Mouse (Mus musculus): ENCODE measurements around the gene Vmn1r4. TPM values are rescaled to one million over a fixed set of nuclear protein-coding genes. Genes with fewer than 3 reads are reported as not detected.

The Vmn1r4 gene
- total RNA-seq (2021) = under 1 TPM; 0.15 to 0.57 TPM

DNA sequence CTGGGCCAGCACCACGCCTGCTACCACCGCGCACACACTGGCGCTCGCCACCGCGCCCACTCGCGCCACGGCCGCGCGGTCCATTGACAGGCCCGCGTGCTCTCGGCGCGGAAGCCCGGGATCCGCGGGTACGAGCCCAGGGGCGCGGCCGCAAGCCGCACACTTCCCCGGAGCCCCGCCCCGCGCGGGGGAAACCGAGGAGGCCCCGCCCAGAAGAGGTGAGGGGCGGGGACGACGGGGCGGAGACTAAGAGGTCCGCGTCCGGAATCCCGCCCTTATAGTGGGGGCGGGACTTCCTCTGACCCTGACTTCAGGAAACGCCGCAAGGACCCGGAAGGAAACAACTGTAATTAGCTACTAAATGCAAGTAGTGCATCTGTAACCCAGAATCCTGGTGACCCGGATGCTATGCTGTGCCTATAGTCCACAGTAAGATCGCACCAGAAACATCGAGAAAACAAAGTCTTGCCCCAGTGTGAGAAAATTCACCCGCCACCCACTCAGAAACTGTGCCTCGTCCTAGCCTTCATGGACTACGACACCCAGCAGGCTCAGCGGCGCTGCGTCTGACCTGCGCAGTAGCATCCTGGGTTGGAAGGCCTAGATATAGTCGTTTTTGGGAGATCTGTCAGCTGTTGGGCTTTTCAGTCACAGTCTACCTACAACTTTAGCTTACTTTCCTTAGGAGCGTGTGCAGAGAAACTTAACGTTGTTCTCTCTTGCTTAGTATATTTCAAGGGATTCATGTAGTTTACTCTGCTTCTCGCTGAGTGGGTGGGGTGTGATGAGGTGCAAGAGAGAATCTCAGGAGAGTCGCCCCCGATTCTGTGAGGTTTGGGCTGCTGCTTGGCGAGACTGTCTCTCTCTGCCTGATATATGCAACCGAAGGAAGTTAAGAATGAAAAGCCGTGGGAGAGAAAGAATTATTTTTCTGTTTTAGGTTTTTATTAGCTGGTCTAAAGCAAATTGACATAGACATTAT lies at the start of gene Vmn1r4, which contains the start of gene Nt5c3:
TSS of gene Vmn1r4 (plus strand) at position 290 of the 982 bp plus-strand sequence.
TSS of gene Nt5c3 (minus strand) at position 207 of the 982 bp plus-strand sequence.
- intact Hi-C loops (cut with DNase I) = loop anchor here (5.0 to 10.0 kb wide), 3 partner anchors 127 to 771 kb away; partner anchors contain the start of genes Kbtbd2, Ppm1k and Pyurf
- DNase-seq (ENCODE audit: low spot score in 2 of 2) = peak; percentile 92 to 93

DNA sequence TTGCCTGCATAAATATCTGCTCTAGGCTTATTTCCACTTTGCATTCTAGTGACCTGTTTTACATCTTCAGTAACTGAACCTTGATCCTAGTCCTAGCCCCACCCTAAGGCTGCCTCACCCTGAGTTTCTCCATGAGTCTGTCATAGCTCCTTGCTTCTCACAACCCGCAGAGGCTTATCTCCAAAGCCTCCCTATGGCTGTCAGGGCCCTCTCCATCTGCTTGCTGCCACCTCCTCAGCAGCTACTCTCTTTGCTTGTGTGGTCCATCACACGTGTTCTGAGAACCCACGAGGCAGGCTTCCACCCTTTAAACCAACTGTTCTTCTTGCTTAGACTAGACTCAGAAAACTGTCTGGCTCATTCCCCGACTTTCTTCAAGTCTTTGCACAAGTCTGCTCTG lies 46.9 kb upstream of the Vmn1r4 start:
- peak; percentile 32 to 35 for DNase-seq (ENCODE audit: low spot score in 2 of 2)
- intact Hi-C loops (cut with DNase I) = no loop called here

DNA sequence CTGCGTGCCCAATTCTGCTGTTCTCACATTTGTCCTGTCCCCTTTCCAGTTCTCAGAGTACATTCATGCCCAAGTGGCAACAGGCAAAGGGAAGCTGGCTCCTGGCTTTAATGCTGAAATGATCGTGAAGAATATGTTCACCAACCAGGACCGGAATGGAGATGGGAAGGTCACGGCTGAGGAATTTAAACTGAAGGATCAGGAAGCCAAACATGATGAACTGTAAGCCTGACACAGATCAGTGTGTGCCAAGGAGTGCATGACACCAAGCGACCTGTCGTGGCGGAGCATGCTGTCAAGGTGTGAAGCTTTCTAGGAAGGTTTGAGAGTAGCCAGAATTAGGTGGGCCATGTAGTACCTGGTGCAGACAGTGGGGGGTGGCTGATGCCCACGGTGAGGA lies 45.8 kb upstream of the Vmn1r4 start:
- intact Hi-C loops (cut with DNase I) = no loop called here
- DNase-seq (ENCODE audit: low spot score in 2 of 2) = no peak

DNA sequence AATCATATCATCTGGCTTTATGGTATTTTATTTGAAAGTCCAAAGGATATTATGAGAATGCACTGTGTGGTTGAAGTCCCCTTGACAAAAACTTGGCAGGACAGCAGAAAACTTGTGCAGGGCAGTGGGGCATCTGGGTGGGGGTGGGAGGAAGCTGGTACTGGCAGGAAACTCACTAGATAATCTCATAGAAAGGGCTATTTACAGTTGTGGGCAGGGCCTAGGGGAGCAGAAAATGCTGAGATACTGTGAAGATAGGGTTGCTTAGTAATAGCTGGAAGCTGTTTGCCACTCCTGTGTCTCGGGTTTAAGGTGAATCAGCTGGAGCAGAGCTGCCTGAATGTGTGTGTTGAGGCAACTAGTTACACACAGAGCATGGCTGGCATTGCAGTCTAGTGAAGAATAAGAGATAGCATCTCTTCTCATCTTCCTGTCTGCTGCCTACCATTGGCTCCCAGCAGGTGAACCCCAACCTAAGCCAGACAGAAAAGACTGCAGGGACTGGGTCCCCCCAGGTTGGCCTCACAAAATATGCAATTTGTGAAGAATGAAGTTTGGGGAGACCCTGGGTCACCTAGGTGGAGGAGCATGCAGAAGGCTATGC lies 44.4 kb upstream of the Vmn1r4 start:
- intact Hi-C loops (cut with DNase I) = no loop called here
- DNase-seq (ENCODE audit: low spot score in 2 of 2) = no peak

DNA sequence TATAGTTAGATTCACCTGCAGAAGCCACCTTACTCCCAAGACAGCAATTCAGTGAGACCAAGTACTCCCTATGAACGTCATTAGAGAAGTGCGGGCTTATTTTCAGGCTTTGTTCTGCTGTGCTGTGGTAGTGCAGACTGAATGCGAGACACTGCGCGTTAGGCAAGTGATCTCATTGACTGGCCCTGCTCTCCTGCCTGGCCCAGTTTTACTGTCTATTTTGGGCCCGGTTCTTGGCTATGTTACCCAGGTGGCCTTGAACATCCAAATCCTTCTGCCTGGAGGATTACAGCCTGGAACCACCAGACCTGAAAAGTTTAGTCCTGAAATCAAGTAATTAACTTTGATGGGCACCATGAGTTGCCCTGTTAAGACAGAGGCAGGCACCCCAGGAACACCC lies 35.3 kb upstream of the Vmn1r4 start:
- DNase-seq (ENCODE audit: low spot score in 2 of 2) = no peak
- intact Hi-C loops (cut with DNase I) = no loop called here

DNA sequence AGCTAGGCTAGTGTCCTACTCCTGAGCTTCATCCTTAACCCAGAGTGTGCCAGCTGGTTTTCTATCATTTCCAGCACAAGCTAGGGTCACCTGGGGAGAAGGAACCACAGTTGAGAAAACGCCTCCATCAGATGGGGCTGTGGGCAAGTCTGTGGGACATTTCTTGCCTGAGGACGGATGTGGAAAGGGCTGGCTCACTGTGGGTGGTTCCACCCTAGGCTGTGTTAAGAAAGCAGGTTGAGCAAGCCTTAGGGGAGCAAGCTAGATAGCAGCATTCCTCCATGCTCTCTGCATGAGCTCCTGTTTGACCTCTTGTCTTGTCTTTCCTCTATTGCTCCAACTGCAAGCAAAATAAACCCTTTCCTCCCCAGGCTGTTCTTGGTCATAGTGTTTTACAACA lies 33.1 kb upstream of the Vmn1r4 start:
- no peak for DNase-seq (ENCODE audit: low spot score in 2 of 2)
- intact Hi-C loops (cut with DNase I) = no loop called here

DNA sequence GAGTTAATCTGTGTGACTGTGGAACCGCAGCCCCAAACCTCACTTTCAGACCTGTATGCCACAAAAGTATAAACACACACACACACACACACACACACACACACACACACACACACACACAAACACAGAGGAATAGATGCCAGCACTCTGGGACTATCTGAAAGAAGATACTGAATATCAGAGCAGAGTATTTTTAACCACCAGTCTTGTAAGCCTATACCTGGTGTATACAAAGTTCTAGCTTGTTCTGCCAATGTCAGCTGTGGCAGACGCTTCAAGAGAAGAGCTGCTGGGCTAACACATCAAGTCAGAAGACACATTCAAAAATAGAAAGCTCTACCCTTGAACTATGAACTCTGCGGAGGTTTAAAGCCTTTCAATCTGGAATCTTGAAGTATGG lies 24.2 kb upstream of the Vmn1r4 start:
- DNase-seq (ENCODE audit: low spot score in 2 of 2) = no peak
- intact Hi-C loops (cut with DNase I) = no loop called here

DNA sequence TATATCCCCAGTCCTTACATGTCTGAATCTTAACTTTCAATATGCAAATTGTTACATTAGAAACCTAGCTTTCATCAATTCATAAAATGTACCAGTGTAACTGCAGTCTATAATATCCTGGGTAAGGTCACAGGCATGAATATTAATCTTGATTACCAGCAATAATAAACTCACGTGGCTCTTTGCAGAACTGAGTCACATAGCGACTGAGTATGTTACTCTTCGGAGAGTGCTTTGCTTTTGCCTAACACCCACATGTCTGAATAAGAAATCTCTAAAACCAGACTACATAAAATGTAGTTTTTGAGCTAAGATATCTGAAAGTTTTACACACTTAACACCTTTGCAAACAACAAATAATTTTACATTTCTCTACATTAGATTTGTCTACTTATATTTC lies 22.5 kb upstream of the Vmn1r4 start:
- DNase-seq (ENCODE audit: low spot score in 2 of 2) = no peak
- intact Hi-C loops (cut with DNase I) = no loop called here

DNA sequence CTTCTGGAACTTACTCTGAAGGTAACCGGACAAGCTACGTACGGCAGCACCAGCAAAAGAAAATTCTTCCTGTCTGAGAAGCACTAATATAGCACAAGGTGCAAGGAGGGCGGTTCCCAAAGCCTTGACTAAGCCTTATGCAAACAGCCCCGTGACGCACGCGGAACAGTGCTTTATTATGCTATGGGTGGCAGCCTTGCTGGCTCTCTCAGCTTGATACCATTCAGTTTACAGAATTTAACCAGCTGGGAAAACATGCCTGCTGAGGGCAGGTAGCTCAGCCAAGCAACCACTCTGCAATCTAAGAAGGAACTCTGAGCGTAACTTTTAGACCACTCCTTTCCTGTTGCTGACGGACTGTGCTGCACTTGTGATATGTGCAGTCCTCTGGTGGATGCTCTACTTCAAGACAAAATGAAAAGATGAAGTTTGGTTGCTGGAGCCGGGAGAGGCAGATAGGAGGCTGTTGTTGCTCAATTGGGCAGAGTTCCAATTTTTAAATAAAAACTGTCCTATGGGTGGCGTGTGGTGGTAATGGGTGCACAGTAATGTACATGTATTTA lies 21.9 kb upstream of the Vmn1r4 start:
- intact Hi-C loops (cut with DNase I) = no loop called here

DNA sequence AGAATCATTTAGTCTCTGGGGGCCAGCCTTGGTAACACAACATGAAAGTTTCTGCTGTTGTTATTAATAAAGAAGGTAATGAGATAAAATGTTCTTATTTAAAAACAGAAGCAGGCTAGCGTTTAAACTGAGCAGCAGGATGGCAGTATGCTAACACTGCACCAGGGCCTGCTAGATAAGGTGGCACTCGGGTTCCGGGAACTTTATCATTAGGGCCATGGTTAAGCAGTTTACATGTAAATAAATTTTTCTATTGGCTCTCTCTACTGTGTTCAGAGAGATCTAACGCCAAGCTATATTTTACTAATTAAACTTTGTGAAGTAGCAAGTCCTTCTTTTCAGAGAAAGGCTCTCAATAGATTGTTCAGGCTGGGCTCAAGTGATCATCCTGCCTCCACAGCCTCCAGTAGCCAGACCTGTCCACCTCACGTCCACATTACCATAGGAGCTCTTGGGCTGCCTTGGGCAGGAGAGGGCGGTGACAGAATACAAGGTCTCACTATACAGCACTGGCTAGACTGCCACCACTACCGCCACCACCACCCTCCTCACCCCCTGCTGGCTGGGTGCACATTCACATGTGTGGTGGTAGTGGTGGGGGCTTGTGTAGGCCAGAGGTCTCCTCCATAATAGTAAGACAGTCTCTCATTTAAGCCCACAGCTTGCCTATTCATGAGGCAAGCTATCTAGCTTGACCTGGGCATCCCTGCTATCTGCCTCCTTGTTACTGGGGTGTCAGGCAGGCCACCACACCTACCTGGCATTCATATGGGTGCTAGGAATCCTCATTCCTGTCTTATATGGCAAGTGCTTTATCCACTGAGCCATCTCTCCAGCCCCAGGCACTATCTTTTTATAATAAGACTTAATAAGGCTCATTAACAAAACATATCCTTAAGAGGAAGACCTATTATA lies 21.0 kb upstream of the Vmn1r4 start:
- intact Hi-C loops (cut with DNase I) = no loop called here
- no peak for DNase-seq (ENCODE audit: low spot score in 2 of 2)

More for the DNA sequence above, 21.9 kb upstream of the Vmn1r4 start:
- peak; percentile 43 to 55 for DNase-seq (ENCODE audit: low spot score in 2 of 2)

DNA sequence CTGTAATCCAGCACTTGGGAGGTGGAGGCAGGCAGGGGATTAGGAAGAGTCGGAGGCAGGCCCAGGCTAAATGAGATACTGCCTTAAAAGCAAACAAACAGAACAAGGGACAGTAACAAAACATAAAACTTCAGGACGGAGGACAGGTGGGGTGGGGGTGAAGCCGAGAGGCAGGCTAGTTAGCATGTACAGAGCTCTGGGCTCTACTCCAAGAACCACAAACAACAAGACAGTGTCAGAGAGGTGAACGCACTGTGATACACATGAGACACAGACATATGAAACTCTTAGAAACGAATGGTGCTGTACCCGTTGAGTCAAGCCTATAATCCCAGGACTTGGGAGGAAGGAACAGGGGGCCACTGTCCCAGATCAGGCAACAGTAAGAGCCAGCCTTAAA lies 20.0 kb upstream of the Vmn1r4 start:
- intact Hi-C loops (cut with DNase I) = no loop called here
- DNase-seq (ENCODE audit: low spot score in 2 of 2) = no peak

DNA sequence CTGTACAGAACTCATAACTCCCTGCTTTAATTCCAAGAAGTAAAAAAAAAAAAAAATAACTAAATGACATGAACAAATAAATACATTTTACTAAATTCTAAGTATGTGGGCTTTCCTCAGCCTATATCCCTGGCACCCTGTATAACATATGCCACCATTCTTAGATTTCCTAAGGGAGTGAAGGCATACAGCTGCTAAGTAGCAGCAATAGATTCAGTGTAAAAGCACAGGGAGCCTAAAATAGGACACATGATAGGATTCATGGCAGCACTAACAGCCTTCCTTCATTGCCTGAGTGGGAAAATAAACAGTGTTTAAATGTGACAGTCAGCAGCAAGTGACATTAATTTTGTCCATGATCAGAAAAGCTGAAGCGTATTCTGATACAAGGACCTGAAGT lies 19.5 kb upstream of the Vmn1r4 start:
- DNase-seq (ENCODE audit: low spot score in 2 of 2) = no peak
- intact Hi-C loops (cut with DNase I) = no loop called here

DNA sequence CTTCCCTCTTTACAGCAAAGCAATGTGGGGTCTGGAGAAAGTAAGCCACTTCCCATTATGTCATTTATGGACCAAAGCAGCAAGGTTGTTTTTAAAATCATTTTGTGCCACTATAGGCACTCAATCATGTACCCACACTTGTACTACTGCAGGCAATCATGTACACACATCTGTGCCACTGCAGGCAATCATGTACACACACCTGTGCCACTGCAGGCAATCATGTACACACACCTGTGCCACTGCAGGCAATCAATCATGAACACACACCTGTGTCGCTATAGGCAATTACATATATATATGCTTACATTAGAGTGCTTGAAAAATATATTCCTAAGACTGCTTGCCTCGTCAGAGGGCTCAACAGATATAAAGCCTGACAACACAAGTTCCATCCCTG lies 18.8 kb upstream of the Vmn1r4 start:
- DNase-seq (ENCODE audit: low spot score in 2 of 2) = no peak
- intact Hi-C loops (cut with DNase I) = loop anchor here (5.0 kb wide), 1 partner anchor 98 kb away; no protein-coding TSS in a partner anchor

DNA sequence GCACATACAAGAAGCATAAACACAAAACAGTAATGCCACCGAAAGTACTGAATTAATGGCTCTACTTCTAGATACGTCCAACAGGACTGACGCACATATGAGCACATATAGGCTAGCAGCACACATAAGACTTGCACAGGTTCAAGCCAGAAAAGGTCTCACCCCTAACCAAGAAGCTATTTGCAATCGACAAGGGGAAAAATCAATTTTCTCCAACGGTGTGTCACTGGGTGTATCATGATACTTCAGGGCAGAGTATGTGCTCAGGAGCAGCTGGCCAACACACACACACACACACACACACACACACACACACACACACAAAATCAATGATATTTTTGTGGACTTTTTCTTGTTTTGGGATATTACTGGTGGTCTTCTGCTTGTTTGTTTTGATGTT lies 18.3 kb upstream of the Vmn1r4 start:
- intact Hi-C loops (cut with DNase I) = loop anchor here (5.0 kb wide), 1 partner anchor 98 kb away; no protein-coding TSS in a partner anchor
- no peak for DNase-seq (ENCODE audit: low spot score in 2 of 2)

DNA sequence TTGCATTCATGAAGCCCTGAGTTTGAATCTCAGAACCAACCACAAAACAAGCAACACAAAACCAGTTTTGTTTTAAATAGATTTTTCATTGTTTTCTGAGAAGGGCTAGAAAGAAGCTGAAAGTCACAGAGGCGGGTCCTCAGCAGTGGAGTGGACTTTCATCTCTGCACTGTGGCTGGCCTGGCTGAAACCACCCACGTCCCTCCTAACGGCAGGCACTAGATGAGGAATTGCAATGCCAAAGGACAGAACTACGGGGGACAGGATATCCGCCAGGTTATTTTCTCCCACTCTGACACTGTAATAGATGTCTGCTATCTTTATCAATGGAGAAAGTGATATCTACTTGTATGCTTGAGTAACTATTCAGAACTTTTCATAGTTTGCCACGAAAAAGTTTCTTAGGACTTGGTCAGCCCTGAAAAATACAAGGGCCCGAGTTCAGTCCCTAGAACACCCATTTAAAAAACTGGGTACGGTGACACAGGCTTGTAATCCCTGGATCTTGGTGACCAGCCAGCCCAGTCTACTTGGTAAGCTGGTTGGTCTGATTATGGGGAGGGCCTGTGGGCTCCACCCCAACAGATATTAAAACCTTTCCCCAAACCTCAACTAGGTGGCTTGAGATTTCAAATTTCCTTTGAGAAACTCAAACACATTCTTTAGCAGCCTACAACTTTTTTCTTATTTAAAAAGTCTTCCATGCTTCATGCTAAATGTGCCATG lies 17.5 kb upstream of the Vmn1r4 start:
- intact Hi-C loops (cut with DNase I) = loop anchor here (5.0 kb wide), 1 partner anchor 99 kb away; no protein-coding TSS in a partner anchor
- DNase-seq (ENCODE audit: low spot score in 2 of 2) = no peak

DNA sequence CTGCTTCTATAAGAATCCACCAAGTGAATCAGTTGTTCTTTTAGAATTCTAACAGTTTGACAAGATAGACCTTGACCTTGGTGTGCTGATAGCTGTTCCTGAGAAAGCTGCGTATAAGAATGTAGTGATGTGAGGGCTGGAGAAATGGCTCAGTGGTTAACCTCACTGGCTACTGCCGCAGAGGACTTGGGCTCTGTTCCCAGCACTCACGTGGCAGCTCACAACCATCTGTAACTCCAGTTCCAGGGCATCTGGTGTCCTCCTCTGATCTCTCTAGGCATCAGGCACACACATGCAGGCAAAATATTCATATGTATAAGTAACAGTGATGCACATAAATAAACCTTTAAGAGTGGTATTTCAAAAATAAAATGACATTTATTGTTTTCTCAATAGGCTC lies 15.8 kb upstream of the Vmn1r4 start:
- no peak for DNase-seq (ENCODE audit: low spot score in 2 of 2)
- intact Hi-C loops (cut with DNase I) = loop anchor here (5.0 kb wide), 1 partner anchor 101 kb away; no protein-coding TSS in a partner anchor

DNA sequence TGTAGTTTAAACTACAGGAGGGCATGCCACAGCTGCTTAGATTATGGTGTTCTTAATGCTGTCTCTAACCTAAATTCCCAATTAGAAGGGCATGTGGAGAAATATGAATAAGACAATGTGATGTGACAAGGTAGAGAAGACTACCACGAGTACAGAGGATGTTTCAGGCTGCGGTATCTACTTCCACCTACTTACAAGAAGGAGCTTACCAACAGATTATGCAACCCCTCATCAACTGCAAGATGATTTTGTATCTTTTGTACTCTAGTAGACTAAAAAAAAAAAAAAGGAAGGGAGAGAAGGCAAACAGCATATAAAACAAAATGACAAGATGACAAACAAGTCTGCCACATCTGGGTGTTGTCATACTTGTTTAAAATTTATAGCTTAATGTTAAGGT lies 15.4 kb upstream of the Vmn1r4 start:
- intact Hi-C loops (cut with DNase I) = loop anchor here (5.0 kb wide), 1 partner anchor 101 kb away; no protein-coding TSS in a partner anchor
- no peak for DNase-seq (ENCODE audit: low spot score in 2 of 2)

DNA sequence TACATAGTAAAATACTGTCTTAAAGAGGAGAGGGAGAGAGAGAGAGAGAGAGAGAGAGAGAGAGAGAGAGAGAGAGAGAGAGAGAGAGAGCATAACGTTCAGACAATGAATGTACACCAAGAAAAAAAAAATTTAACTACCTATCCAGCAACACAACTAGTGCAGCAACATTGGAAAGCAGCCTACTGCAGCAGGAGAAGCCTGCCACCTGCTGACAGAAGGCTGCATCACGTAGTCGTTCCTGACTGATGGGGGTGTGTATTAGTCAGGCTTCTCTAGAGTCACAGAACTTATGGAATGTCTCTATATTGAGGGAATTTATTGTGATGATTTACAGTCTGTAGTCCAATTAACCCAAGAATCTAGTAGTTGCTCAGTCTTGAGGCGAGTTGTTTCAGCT lies 14.9 kb upstream of the Vmn1r4 start:
- DNase-seq (ENCODE audit: low spot score in 2 of 2) = peak; percentile 47 to 60
- intact Hi-C loops (cut with DNase I) = loop anchor here (5.0 kb wide), 1 partner anchor 102 kb away; no protein-coding TSS in a partner anchor
